Mouse (Mus musculus): ENCODE measurements around the gene Tuba1b.
A peak's percentile ranks its signal among the peaks of the same experiment; 100 is the strongest.
"Not testable (repeated sequence)": the region's sequence is repeated elsewhere in the genome, so short reads cannot be mapped to it uniquely, and the experiment has no call there.

The Tuba1b gene

DNA sequence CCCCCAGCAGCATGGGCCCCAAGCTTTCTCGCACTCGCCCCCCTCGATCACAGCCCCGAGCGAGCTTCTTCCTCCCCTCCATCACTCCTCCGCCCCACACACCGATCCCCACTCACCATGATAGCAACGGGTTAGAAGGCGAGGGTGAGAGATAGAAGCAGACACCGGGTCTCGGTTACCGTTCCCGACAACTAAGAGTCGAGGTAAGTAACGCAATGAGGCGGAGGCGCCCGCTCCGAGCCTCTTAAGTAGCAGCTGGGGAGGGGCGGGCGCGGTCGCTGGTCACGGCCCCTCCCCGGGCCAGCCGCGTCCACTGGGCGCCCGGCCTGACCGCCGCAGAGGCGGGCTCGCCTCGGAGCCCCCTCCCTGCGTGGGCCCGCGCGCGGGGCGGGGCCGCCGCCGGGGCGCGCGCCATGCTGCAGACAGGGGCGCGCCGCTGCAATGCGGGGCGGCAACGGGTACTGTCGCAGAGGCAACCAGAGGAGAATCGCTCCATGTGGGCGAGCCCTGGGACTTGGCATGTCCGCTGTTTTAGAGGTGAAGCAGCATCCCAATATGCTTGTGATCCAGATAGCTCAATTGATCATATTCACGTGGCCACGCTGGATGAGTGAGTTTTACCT is at the start of gene Tuba1b:
Gene Tuba1b (minus strand): TSS at position 349 of the 623 bp plus-strand sequence.
- peak; percentile 86 to 91 for DNase-seq (ENCODE audit: low spot score in 2 of 2)

- no peak for DNase-seq (ENCODE audit: low spot score in 2 of 2)
Observed at GRCm38 (mm10) chr15:98983431-98984081, 49.2 kb upstream of the Tuba1b start.

DNA sequence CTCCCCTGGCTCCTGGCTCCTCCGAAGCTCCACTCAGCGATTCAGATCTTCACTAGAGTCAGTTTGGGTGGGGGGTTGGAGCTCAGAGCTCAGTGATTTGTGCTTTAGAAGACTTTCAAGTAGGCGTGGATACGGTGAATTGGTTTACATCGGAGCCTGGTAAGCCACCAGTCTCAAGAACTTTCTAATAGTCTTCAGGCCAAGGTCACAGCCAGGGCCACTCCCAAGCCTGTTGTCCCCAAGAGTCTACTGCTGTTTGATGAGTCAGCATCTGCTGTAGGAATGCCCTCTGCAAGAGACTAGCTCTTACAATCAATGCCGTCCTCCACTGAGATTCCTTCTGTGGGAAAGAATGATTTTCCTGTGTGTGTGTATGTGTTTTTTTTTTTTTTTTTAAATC is 47.7 kb upstream of the Tuba1b start:
- DNase-seq (ENCODE audit: low spot score in 2 of 2), result no peak

DNA sequence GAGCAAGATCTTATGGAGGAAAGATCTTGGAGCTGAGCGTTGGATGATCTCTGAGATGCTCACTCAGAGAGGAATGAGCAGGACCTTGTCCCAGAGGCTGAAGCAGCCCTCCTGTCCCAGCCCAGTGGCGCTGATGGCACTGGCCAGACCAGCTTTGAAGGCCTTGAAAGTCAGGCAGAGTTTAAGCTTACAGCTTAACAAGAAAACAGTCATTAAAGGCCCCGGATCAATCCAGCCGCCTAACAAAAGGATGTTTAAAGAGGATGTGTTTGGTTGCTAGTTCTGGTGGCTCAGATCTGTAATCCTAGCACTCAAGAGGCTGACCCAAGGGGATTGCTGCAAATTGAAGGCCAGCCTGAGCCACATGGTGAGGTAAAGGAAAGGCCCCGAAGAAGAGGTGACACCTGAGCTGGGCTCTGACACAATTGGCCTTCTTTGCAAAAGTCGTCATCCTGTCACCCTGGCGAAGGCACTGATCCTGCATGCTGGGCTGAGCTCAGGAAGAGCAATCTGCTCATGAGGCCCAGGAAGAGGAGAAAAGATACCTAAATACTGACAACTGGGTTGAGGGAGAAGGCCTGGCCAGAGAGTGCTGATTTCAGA is 45.7 kb upstream of the Tuba1b start:
- DNase-seq (ENCODE audit: low spot score in 2 of 2), result no peak

- no peak for DNase-seq (ENCODE audit: low spot score in 2 of 2)
Observed at GRCm38 (mm10) chr15:98978409-98979172, 44.2 kb upstream of the Tuba1b start.

GRCm38 (mm10) chr15:98977759-98978408 is 43.5 kb upstream of the Tuba1b start:
- DNase-seq (ENCODE audit: low spot score in 2 of 2), result peak in 1 of 2 experiments; percentile 86

- no peak for DNase-seq (ENCODE audit: low spot score in 2 of 2)
Observed at GRCm38 (mm10) chr15:98976763-98977758, 42.7 kb upstream of the Tuba1b start.

DNA sequence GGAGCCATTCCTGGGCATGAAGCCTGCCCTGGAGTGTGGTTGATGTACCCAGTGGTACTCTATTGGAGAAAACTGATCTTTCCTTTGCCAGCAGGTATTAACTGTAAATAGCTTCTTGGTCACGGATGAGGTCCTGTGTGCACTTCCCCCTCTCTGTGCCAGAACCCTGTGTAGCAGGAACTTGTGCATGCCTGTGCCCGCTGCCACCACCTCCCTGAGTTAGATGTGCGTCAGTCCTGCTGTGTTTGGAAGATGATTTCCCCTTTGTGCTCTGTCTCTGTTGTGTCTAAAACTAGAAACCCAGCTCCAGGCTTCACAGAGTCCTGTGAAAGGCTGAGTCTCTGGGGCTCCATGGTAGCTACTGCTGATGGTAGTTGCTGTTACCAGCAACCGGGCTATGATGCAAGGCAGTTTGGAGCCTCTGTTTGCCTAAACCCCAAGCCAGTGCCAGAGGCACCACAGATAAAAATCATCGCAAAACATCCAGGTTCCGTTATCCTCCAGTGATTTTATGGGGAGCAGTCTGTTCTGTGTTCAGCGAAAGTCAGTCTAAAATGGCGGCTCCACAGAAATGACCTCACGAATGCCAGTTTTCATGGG is 38.8 kb upstream of the Tuba1b start:
- no peak for DNase-seq (ENCODE audit: low spot score in 2 of 2)

- not testable (repeated sequence) for DNase-seq (ENCODE audit: low spot score in 2 of 2)
Observed at GRCm38 (mm10) chr15:98971576-98972320, 37.4 kb upstream of the Tuba1b start.

- no peak for DNase-seq (ENCODE audit: low spot score in 2 of 2)
Observed at GRCm38 (mm10) chr15:98971111-98971510, 36.7 kb upstream of the Tuba1b start.

GRCm38 (mm10) chr15:98969372-98970101 is 35.2 kb upstream of the Tuba1b start:
- no peak for DNase-seq (ENCODE audit: low spot score in 2 of 2)

DNA sequence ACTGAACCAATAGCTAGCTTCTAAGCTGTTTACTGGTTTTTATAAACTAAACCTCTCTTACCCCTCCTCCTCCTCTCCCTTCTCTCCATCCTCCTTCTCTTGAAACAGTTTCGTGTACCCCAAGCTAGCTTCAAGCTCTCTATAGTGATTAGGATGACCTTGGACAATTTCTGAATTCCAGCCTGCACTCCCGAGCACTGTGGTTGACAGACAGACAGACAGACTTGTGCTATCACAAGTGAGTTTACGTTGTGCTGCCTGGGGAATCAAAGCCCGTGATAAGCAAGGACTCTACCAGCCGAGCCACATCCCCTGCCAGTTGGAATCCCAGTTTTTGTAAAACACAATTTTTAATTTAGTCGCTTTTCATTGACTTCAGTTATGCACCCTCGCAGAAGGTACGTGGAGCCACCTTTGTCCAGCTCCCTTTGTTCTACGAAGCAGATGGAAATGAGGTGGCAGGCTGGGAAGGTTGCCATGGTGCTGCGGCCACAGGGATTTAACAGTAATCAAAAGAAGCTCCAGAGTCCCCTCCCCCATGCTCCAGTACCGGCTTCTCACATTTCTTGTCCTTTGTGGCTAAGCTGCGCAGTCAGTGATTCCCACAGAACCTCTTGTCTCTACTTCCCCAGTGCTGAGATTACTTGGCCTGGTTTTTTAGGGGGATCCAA is 34.5 kb upstream of the Tuba1b start:
- no peak for DNase-seq (ENCODE audit: low spot score in 2 of 2)

GRCm38 (mm10) chr15:98959531-98959930 is 25.2 kb upstream of the Tuba1b start:
- no peak for DNase-seq (ENCODE audit: low spot score in 2 of 2)

DNA sequence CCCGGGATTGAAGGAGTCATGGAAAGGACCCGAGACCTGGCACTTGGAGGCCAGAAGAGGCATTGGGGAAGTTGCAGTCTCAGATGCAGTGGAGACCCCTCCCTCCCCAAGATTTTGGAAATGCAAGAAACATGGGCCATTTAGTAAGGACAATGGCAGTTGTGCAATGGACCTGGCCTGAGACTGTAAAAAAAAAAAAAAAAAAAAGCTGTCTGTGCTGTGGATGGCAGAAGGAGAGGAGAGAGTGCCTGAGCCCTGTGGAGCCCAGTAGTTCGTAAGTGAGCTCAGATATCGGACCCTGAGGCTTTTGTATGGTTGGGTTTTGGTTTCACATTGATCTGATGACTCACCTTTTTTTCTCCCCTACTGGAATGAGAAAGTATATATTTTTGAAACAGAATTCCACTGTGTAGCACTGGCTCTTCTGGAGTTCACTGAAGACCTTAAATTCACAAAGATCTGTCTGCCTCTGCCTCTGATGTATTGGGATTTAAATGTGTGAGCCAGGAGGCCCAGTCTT is 24.6 kb upstream of the Tuba1b start:
- DNase-seq (ENCODE audit: low spot score in 2 of 2), result no peak

DNA sequence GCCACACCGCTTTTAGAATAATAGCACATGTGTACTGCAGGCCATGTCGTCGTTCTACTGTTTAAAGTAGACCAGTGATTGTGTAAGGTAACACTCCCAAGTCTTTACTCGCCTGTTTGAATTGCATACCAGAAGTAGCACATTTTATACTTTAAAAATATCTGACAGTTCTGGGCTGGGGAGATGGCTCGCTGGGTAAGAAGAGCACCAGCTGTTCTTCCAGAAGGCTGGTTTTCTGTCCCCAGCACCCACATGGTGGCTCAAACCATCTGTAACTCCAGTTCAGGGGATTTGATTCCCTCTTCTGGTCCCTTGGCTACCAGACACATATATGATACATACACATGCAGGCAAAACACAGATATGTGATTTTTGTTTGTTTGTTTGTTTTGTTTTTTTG is 23.1 kb upstream of the Tuba1b start:
- no peak for DNase-seq (ENCODE audit: low spot score in 2 of 2)

- DNase-seq (ENCODE audit: low spot score in 2 of 2), result no peak
Observed at GRCm38 (mm10) chr15:98956000-98956399, 21.6 kb upstream of the Tuba1b start.

DNA sequence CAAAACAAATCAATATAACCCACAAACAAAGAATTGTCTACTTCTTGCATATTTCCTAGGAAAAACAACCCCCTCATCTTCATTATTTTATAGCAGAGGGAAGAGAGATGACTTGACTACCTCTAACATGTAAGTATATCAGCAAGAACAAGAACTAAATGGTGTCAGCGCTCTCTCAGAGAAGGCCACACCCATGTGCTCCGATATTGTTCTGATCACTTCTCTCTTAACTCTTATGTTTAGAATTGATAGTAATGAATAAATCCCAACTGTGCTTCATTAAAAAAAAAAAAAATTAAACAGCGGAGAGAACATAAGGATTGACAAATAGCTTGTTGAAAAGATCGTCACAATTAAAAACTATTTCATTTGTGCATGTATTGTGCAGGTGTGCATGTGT is 21.0 kb upstream of the Tuba1b start:
- DNase-seq (ENCODE audit: low spot score in 2 of 2), result no peak
